Mouse (Mus musculus): ENCODE results near the gene Mtmr14.

Mtmr14 gene

GRCm38 (mm10) chr6:113237542-113238270, at the start of gene Mtmr14:
Gene Mtmr14 (plus strand): TSS chr6:113237843.
- peak; percentile 99 to 100 for DNase-seq (ENCODE audit: low read depth in 1 of 2, low spot score in 2 of 2)

- DNase-seq (ENCODE audit: low read depth in 1 of 2, low spot score in 2 of 2): no peak
Observed at GRCm38 (mm10) chr6:113193765-113194460, 43.7 kb upstream of the Mtmr14 start.

GRCm38 (mm10) chr6:113194517-113194840, 43.2 kb upstream of the Mtmr14 start:
- no peak for DNase-seq (ENCODE audit: low read depth in 1 of 2, low spot score in 2 of 2)

- no peak for DNase-seq (ENCODE audit: low read depth in 1 of 2, low spot score in 2 of 2)
Observed at GRCm38 (mm10) chr6:113194841-113195595, 42.6 kb upstream of the Mtmr14 start, which contains the start of gene Lhfpl4. Gene Lhfpl4 (minus strand): TSS chr6:113195384.

GRCm38 (mm10) chr6:113195596-113195992, 42.0 kb upstream of the Mtmr14 start:
- DNase-seq (ENCODE audit: low read depth in 1 of 2, low spot score in 2 of 2): no peak

GRCm38 (mm10) chr6:113216280-113216679, 21.4 kb upstream of the Mtmr14 start:
- no peak for DNase-seq (ENCODE audit: low read depth in 1 of 2, low spot score in 2 of 2)

GRCm38 (mm10) chr6:113225798-113226197, 11.8 kb upstream of the Mtmr14 start:
- DNase-seq (ENCODE audit: low read depth in 1 of 2, low spot score in 2 of 2): no peak

- no peak for DNase-seq (ENCODE audit: low read depth in 1 of 2, low spot score in 2 of 2)
Observed at GRCm38 (mm10) chr6:113226705-113227104, 10.9 kb upstream of the Mtmr14 start.

- DNase-seq (ENCODE audit: low read depth in 1 of 2, low spot score in 2 of 2): no peak
Observed at GRCm38 (mm10) chr6:113235141-113235540, 2.5 kb upstream of the Mtmr14 start.

- peak; percentile 59 to 66 for DNase-seq (ENCODE audit: low read depth in 1 of 2, low spot score in 2 of 2)
Observed at GRCm38 (mm10) chr6:113238442-113238841, 799 bp downstream of the Mtmr14 start.

GRCm38 (mm10) chr6:113242753-113243152, 5.1 kb downstream of the Mtmr14 start:
- DNase-seq (ENCODE audit: low read depth in 1 of 2, low spot score in 2 of 2): no peak

- no peak for DNase-seq (ENCODE audit: low read depth in 1 of 2, low spot score in 2 of 2)
Observed at GRCm38 (mm10) chr6:113245585-113245984, 7.9 kb downstream of the Mtmr14 start.

GRCm38 (mm10) chr6:113250786-113251185, 13.1 kb downstream of the Mtmr14 start:
- no peak for DNase-seq (ENCODE audit: low read depth in 1 of 2, low spot score in 2 of 2)

- DNase-seq (ENCODE audit: low read depth in 1 of 2, low spot score in 2 of 2): no peak
Observed at GRCm38 (mm10) chr6:113251921-113252320, 14.3 kb downstream of the Mtmr14 start.

- no peak for DNase-seq (ENCODE audit: low read depth in 1 of 2, low spot score in 2 of 2)
Observed at GRCm38 (mm10) chr6:113254899-113255298, 17.3 kb downstream of the Mtmr14 start.

- no peak for DNase-seq (ENCODE audit: low read depth in 1 of 2, low spot score in 2 of 2)
Observed at GRCm38 (mm10) chr6:113261174-113261858, 23.7 kb downstream of the Mtmr14 start.

GRCm38 (mm10) chr6:113263531-113263930, 25.9 kb downstream of the Mtmr14 start:
- DNase-seq (ENCODE audit: low read depth in 1 of 2, low spot score in 2 of 2): no peak

- no peak for DNase-seq (ENCODE audit: low read depth in 1 of 2, low spot score in 2 of 2)
Observed at GRCm38 (mm10) chr6:113264429-113264828, 26.8 kb downstream of the Mtmr14 start.

GRCm38 (mm10) chr6:113266996-113267655, 29.5 kb downstream of the Mtmr14 start:
- no peak for DNase-seq (ENCODE audit: low read depth in 1 of 2, low spot score in 2 of 2)

- DNase-seq (ENCODE audit: low read depth in 1 of 2, low spot score in 2 of 2): no peak
Observed at GRCm38 (mm10) chr6:113267988-113268387, 30.3 kb downstream of the Mtmr14 start.

- DNase-seq (ENCODE audit: low read depth in 1 of 2, low spot score in 2 of 2): no peak
Observed at GRCm38 (mm10) chr6:113272365-113272764, 34.7 kb downstream of the Mtmr14 start.
